Mouse (Mus musculus) brain, embryonic 14.5 days (tissue): ENCODE results near the gene Hist1h3g.

Experiments used
- CTCF ChIP-seq: fragments of 200-500 bp; IDR thresholded peaks from 2 replicates; pipeline ENCODE4 v1.5.1; 2012; ENCODE audit warnings: inconsistent platforms, mild to moderate bottlenecking, moderate library complexity, borderline replicate concordance; ENCODE audit not compliant: insufficient read depth, insufficient read length; ENCODE audit errors: extremely low read depth
- POLR2A ChIP-seq: fragments of 200-500 bp; IDR thresholded peaks from 2 replicates; pipeline ENCODE4 v1.6.1; 2012; ENCODE audit warnings: mild to moderate bottlenecking, inconsistent platforms, borderline replicate concordance; ENCODE audit not compliant: poor library complexity, insufficient read depth, insufficient read length, severe bottlenecking; ENCODE audit errors: extremely low read depth

DNA sequence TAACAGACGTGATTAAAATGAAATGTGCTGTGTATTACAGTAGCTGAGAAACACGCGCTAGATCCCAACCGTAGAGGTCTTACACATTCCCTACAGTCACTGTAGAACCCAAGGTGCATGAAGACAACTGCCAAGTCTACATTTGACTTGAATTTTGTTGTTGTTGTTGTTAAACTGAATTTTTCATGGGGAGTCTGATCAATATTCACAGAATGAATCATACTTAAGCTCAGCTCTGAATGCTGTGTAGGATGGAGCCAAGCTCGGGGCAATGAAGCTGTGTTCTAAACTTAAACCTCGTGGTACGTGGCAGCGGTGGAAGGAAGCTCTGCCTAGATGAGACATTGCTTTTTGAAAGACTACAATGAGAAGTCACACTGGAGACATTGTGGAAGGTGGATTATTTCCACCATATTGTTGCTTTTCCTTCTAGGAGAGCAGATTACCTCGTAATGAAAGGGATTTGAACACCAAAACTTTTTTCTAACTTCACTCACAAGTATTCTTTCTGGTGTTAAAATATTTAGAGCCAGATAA, 33.1 kb upstream of the Hist1h3g start:
- no peak for TF ChIP-seq CTCF
- no peak for TF ChIP-seq POLR2A
